Comparison of ENCODE assay signal across 9 mouse cellular contexts in genomic region chr7:28827338-28827737, GRCm38 (mm10). TPM values are rescaled to one million over a fixed set of nuclear protein-coding genes. Genes with fewer than 3 reads are reported as not detected.
DNase-seq lines count a peak whose midpoint lies in the region; ATAC-seq lines count a peak whose summit lies in the region.
"Had no signal": no experiment of that assay in that cellular context is flagged by ENCODE, and none has a peak within 500 bp of the region (broad histone marks: within the 10 kb centered on the region; RNA-seq: fewer than 3 reads in every experiment).

No protein-coding gene starts in this region.

- H3K4me1 ChIP-seq in heart, embryonic 10.5 days = peaks cover 30% of the 10 kb centered on the region
- H3K4me1 ChIP-seq in embryonic facial prominence, embryonic 15.5 days = peaks cover 34% of the 10 kb centered on the region

- H3K27me3 ChIP-seq in heart, embryonic 10.5 days (ENCODE audit: insufficient read depth, poor library complexity, severe bottlenecking) = no peaks in the 10 kb centered on the region
- no peaks in the 10 kb centered on the region for H3K27me3 ChIP-seq in embryonic facial prominence, embryonic 15.5 days

- no peak for ATAC-seq in embryonic facial prominence, embryonic 15.5 days (ENCODE audit: insufficient number of reproducible peaks, low FRiP score, low TSS enrichment, low read depth)

- H3K36me3 ChIP-seq in heart, embryonic 10.5 days = peaks cover 38% of the 10 kb centered on the region
- H3K36me3 ChIP-seq in embryonic facial prominence, embryonic 15.5 days = peaks cover 39% of the 10 kb centered on the region

- H3K27ac ChIP-seq in heart, embryonic 10.5 days = no peak overlapping the region
- 0 out of 2 replicates have a peak overlapping the region, but pooled peaks have one; percentile 39 for H3K27ac ChIP-seq in embryonic facial prominence, embryonic 15.5 days (replicated peaks)
- H3K27ac ChIP-seq: macrophage had no signal

- H3K9ac ChIP-seq in embryonic facial prominence, embryonic 15.5 days = no peak overlapping the region

- no peak overlapping the region for H3K4me2 ChIP-seq in embryonic facial prominence, embryonic 15.5 days (replicated peaks)

- intact Hi-C loops in gastrocnemius, postnatal 36 days (cut with DNase I) = loop anchor here (2.0 kb wide), 1 partner anchor 13 kb away; no protein-coding TSS in a partner anchor

- no peaks in the 10 kb centered on the region for H3K9me3 ChIP-seq in heart, embryonic 10.5 days
- H3K9me3 ChIP-seq in embryonic facial prominence, embryonic 15.5 days (replicated peaks) = no peaks in the 10 kb centered on the region

- H3K4me3 ChIP-seq in heart, embryonic 10.5 days = no peak overlapping the region
- H3K4me3 ChIP-seq in embryonic facial prominence, embryonic 15.5 days (replicated peaks) = no peak overlapping the region

- 69% methylated on average over 3 of the region's 3 CpGs for WGBS in heart, embryonic 10.5 days
- WGBS in embryonic facial prominence, embryonic 15.5 days = 25% methylated on average over 3 of the region's 3 CpGs

- peak; percentile 57 for DNase-seq in heart, adult 8-10 months (ENCODE audit: low spot score)
- DNase-seq in heart, embryonic 10.5 days (ENCODE audit: low spot score) = no peak
- DNase-seq in MN1 (ENCODE audit: low spot score) = peak; percentile 91
- DNase-seq in lung, postnatal 14 days = peak; percentile 63
- no peak for DNase-seq in gastrocnemius, postnatal 36 days
- no peak for DNase-seq in gastrocnemius, postnatal 25 days
- no peak for DNase-seq in ovary, postnatal 36 days (ENCODE audit: low spot score)

RNA-seq across cellular contexts. Expression of gene Ech1, which starts 2.3 kb away (rescaled TPM):
- 1,000 to 10,000 TPM; 2,066 to 2,754 (median 2,219) TPM for total RNA-seq in heart, adult 8-10 months (2022)
- 118 and 136 TPM in 2 replicates for polyA plus RNA-seq in heart, embryonic 10.5 days (2016; fragmentation: Nextera tagmentation; extraction: Ambion mirVana)
- 226 and 231 TPM in 2 replicates for polyA plus RNA-seq in embryonic facial prominence, embryonic 15.5 days (2015; fragmentation: Nextera tagmentation; extraction: Ambion mirVana)
- 100 to 1,000 TPM; 214 to 252 TPM for total RNA-seq in gastrocnemius, postnatal 36 days (2021)
- total RNA-seq in gastrocnemius, postnatal 25 days (2021) = 100 to 1,000 TPM; 185 to 241 TPM

RNA-seq across cellular contexts. Expression of gene Lgals4, which starts 6.3 kb away (rescaled TPM):
- 10 to 100 TPM; 17.3 to 32.1 (median 24.6) TPM for total RNA-seq in heart, adult 8-10 months (2022)
- 2.8 and 3.6 TPM in 2 replicates for polyA plus RNA-seq in heart, embryonic 10.5 days (2016; fragmentation: Nextera tagmentation; extraction: Ambion mirVana)
- polyA plus RNA-seq in embryonic facial prominence, embryonic 15.5 days (2015; fragmentation: Nextera tagmentation; extraction: Ambion mirVana) = 15.4 and 18.0 TPM in 2 replicates
- 1 to 10 TPM; 2.5 to 3.1 TPM for total RNA-seq in gastrocnemius, postnatal 36 days (2021)
- total RNA-seq in gastrocnemius, postnatal 25 days (2021) = 1 to 10 TPM; 3.2 to 5.4 TPM

RNA-seq across cellular contexts. Expression of gene Hnrnpl, which starts 19.0 kb away (rescaled TPM):
- total RNA-seq in heart, adult 8-10 months (2022) = 100 to 1,000 TPM; 185 to 230 (median 214) TPM
- polyA plus RNA-seq in heart, embryonic 10.5 days (2016; fragmentation: Nextera tagmentation; extraction: Ambion mirVana) = 213 and 221 TPM in 2 replicates
- polyA plus RNA-seq in embryonic facial prominence, embryonic 15.5 days (2015; fragmentation: Nextera tagmentation; extraction: Ambion mirVana) = 211 and 225 TPM in 2 replicates
- total RNA-seq in gastrocnemius, postnatal 36 days (2021) = 100 to 1,000 TPM; 111 to 131 TPM
- total RNA-seq in gastrocnemius, postnatal 25 days (2021) = 100 to 1,000 TPM; 118 to 120 TPM

RNA-seq across cellular contexts. Expression of gene Lgals7, which starts 36.3 kb away (rescaled TPM):
- 1 to 10 TPM in 1 of 4 experiments, not detected in 3; 1.3 TPM for total RNA-seq in heart, adult 8-10 months (2022)
- polyA plus RNA-seq in heart, embryonic 10.5 days (2016; fragmentation: Nextera tagmentation; extraction: Ambion mirVana) = 0.24 and 0.81 TPM in 2 replicates
- polyA plus RNA-seq in embryonic facial prominence, embryonic 15.5 days (2015; fragmentation: Nextera tagmentation; extraction: Ambion mirVana) = 187 and 265 TPM in 2 replicates
- total RNA-seq in gastrocnemius, postnatal 36 days (2021) = not detected
- total RNA-seq in gastrocnemius, postnatal 25 days (2021) = not detected
- polyA plus RNA-seq: macrophage had no signal

RNA-seq across cellular contexts. Expression of gene Rinl, which starts 38.6 kb away (rescaled TPM):
- total RNA-seq in heart, adult 8-10 months (2022) = 1 to 10 TPM; 1.4 to 3.0 (median 1.6) TPM
- 3.8 and 5.2 TPM in 2 replicates for polyA plus RNA-seq in heart, embryonic 10.5 days (2016; fragmentation: Nextera tagmentation; extraction: Ambion mirVana)
- 3.8 and 4.7 TPM in 2 replicates for polyA plus RNA-seq in embryonic facial prominence, embryonic 15.5 days (2015; fragmentation: Nextera tagmentation; extraction: Ambion mirVana)
- 1 to 10 TPM; 1.1 TPM for total RNA-seq in gastrocnemius, postnatal 36 days (2021)
- total RNA-seq in gastrocnemius, postnatal 25 days (2021) = under 1 TPM; 0.51 to 0.78 TPM

Comparison
In these comparisons a context has a peak if more than half of its experiments do, and no peak if none do; other contexts are left out.
1. DNase-seq: peak in heart, adult 8-10 months (single experiment), MN1 (single experiment) and lung, postnatal 14 days (single experiment); none in heart, embryonic 10.5 days (single experiment), gastrocnemius, postnatal 36 days (0 of 2), gastrocnemius, postnatal 25 days (single experiment) and ovary, postnatal 36 days (single experiment).
2. RNA of gene Ech1, which starts 2.3 kb away (total RNA-seq): 2,066 to 2,754 TPM in heart, adult 8-10 months; 214 to 252 TPM in gastrocnemius, postnatal 36 days and 185 to 241 TPM in gastrocnemius, postnatal 25 days; every median in the first group is over 4 times any median in the second.